Comparison of ENCODE assay signal across 9 mouse cellular contexts in the genomic region with DNA sequence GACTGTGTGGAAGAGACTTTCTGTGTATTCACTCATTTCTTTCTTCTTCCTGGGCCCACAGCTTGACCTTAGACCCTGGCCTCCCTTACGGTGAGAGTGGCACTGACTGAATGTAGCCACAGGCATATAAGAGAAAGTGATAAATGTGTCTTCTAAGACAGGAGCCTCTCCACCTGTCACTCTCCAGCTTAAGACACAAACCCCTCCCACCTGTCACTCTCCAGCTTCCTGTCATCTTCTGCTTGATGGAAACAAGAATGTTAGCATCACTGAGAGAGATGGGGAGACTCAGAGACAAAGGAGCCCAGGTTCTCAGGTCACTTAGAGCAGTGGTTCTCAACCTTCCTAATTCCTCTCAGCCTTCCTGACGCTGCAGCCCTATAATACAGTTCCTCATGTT.
"Had no signal": no experiment of that assay in that cellular context is flagged by ENCODE, and none has a peak within 500 bp of the region (broad histone marks: within the 10 kb centered on the region; RNA-seq: fewer than 3 reads in every experiment).

No protein-coding gene starts in this region.

- DNase-seq: kidney, adult 18-20 months; kidney, postnatal 10 days; kidney, postnatal 4 days; lung, embryonic 14.5 days; lung, postnatal 10 days; lung, postnatal 4 days; midbrain, embryonic 14.5 days; right cerebral cortex, postnatal 14 days had no signal

- ATAC-seq: liver, embryonic 12.5 days had no signal
